In the genomic region with DNA sequence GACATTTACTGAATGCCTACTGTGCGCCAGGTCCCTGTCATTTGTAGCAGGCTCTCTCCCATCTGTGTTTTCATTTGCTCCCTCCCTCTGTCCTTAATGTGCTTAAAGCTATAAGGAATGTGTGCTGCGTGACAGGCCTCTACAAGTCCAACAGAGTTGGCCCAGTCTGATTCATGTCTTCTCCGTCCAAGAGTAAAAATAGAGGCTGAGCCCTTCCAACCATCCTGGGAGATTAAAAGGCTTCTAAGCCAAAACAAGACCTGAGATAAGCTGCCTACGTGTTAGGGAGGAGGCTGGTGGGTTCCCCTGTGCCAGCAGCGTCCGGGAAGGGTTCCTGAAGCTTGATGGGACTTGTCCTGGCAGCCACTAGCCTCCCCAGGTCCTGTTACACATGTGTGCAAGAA, we compare ENCODE assay signal across 12 mouse cellular contexts. TPM values are rescaled to one million over a fixed set of nuclear protein-coding genes. Genes with fewer than 3 reads are reported as not detected.
DNase-seq lines count a peak whose midpoint lies in the region; ATAC-seq lines count a peak whose summit lies in the region.
"Had no signal": no experiment of that assay in that cellular context is flagged by ENCODE, and none has a peak within 500 bp of the region (broad histone marks: within the 10 kb centered on the region; RNA-seq: fewer than 3 reads in every experiment).

No protein-coding gene starts in this region.

- H3K27me3 ChIP-seq in heart, embryonic 10.5 days (ENCODE audit: insufficient read depth, poor library complexity, severe bottlenecking) = no peaks in the 10 kb centered on the region
- no peaks in the 10 kb centered on the region for H3K27me3 ChIP-seq in stomach, embryonic 14.5 days (ENCODE audit: control insufficient read depth, insufficient read depth, low read length)
- H3K27me3 ChIP-seq: forebrain, embryonic 15.5 days had no signal

- peak overlapping the region; percentile 42; the same call in 1 of the 2 replicates for H3K27ac ChIP-seq in heart, embryonic 10.5 days
- H3K27ac ChIP-seq in stomach, embryonic 14.5 days (ENCODE audit: low read length) = peak overlapping the region; percentile 27; the same call in 1 of the 2 replicates
- H3K27ac ChIP-seq: forebrain, embryonic 15.5 days; midbrain, embryonic 10.5 days had no signal

- peak; percentile 22 for DNase-seq in layer of hippocampus, adult 9-11 months
- no peak for DNase-seq in layer of hippocampus, adult 11-12 months (ENCODE audit: low spot score)
- DNase-seq in cerebellum, postnatal 36 days = peak; percentile 67 to 78
- DNase-seq in heart, embryonic 10.5 days (ENCODE audit: low spot score) = no peak
- DNase-seq in adrenal gland, postnatal 25 days = no peak
- no peak for DNase-seq in T-cell, adult 2 months (ENCODE audit: low spot score)
- no peak for DNase-seq in embryo, embryonic 10 days (ENCODE audit: low spot score)
- DNase-seq: spleen, adult 18-20 months had no signal

- WGBS in heart, embryonic 10.5 days = 35% methylated on average over 6 of the region's 6 CpGs
- 55% methylated on average over 6 of the region's 6 CpGs for WGBS in stomach, embryonic 14.5 days

- H3K4me1 ChIP-seq in heart, embryonic 10.5 days = peaks cover 10% of the 10 kb centered on the region
- no peaks in the 10 kb centered on the region for H3K4me1 ChIP-seq in stomach, embryonic 14.5 days (ENCODE audit: control insufficient read depth, insufficient read depth, low read length)
- H3K4me1 ChIP-seq: forebrain, embryonic 15.5 days; midbrain, embryonic 10.5 days had no signal

- no peak overlapping the region for H3K4me2 ChIP-seq in stomach, embryonic 14.5 days (replicated peaks; ENCODE audit: low read depth, low read length)
- H3K4me2 ChIP-seq: forebrain, embryonic 15.5 days had no signal

- ATAC-seq in stomach, embryonic 14.5 days (ENCODE audit: insufficient number of reproducible peaks, insufficient read depth, low FRiP score, low read depth) = peak; percentile 49; the same call in 1 of the 2 replicates
- ATAC-seq: forebrain, embryonic 15.5 days; intestine, embryonic 16.5 days had no signal

- H3K9ac ChIP-seq in stomach, embryonic 14.5 days (replicated peaks; ENCODE audit: low read depth, low read length) = no peak overlapping the region
- H3K9ac ChIP-seq: forebrain, embryonic 15.5 days had no signal

- no peaks in the 10 kb centered on the region for H3K9me3 ChIP-seq in heart, embryonic 10.5 days
- H3K9me3 ChIP-seq in stomach, embryonic 14.5 days (ENCODE audit: control insufficient read depth, low read depth, low read length) = no peaks in the 10 kb centered on the region
- H3K9me3 ChIP-seq: forebrain, embryonic 15.5 days; midbrain, embryonic 10.5 days had no signal

- H3K4me3 ChIP-seq in heart, embryonic 10.5 days = no peak overlapping the region
- H3K4me3 ChIP-seq in stomach, embryonic 14.5 days (ENCODE audit: low read depth, low read length) = no peak overlapping the region
- H3K4me3 ChIP-seq: forebrain, embryonic 15.5 days; midbrain, embryonic 10.5 days had no signal

- no peaks in the 10 kb centered on the region for H3K36me3 ChIP-seq in heart, embryonic 10.5 days
- H3K36me3 ChIP-seq in stomach, embryonic 14.5 days (ENCODE audit: control insufficient read depth, insufficient read depth, low read length) = no peaks in the 10 kb centered on the region
- H3K36me3 ChIP-seq: forebrain, embryonic 15.5 days; midbrain, embryonic 10.5 days had no signal

RNA-seq across cellular contexts. Expression of a gene that starts 58.1 kb away (rescaled TPM):
- polyA plus RNA-seq in heart, embryonic 10.5 days (2016; fragmentation: Nextera tagmentation; extraction: Ambion mirVana) = 38.5 and 41.0 TPM in 2 replicates
- 37.9 and 45.1 TPM in 2 replicates for polyA plus RNA-seq in stomach, embryonic 14.5 days (2014; fragmentation: Nextera tagmentation; extraction: Ambion mirVana)
- 52.2 and 56.2 TPM in 2 replicates for total RNA-seq in adrenal gland, postnatal 25 days (2021)

Comparison
In these comparisons a context has a peak if more than half of its experiments do, and no peak if none do; other contexts are left out.
1. DNase-seq: peak in layer of hippocampus, adult 9-11 months (single experiment) and cerebellum, postnatal 36 days (2 of 2); none in layer of hippocampus, adult 11-12 months (single experiment), heart, embryonic 10.5 days (single experiment), adrenal gland, postnatal 25 days (single experiment), T-cell, adult 2 months (single experiment) and embryo, embryonic 10 days (single experiment).